Mouse (Mus musculus) lung, embryonic 14.5 days (tissue): ENCODE measurements at regions not wholly inside any gene's neighbourhood (a gene's known extent, or its start where the extent isn't known, plus 50 kb on each side); places are given as distances from the start of the nearest gene placed in this dataset.

Experiments
- ATAC-seq: fragments of 200-750 bp; cut with Nextera tagmentation; 2 replicates; pipeline ENCODE4 v1.8.0; 2017; ENCODE audit warnings: mild to moderate bottlenecking, moderate TSS enrichment, moderate library complexity; ENCODE audit not compliant: insufficient read depth
- DNase-seq: peaks from one replicate; pipeline ENCODE4 v3.0.0-alpha.2; 2015
- H3K27ac ChIP-seq: fragments of 300-500 bp; sonication (generic); 2 replicates; pipeline ENCODE4 v1.5.1; 2014; ENCODE audit warnings: low read depth, mild to moderate bottlenecking, moderate library complexity
- H3K27me3 ChIP-seq: fragments of 300-500 bp; sonication (generic); 2 replicates; pipeline ENCODE4 v1.6.1; 2014; ENCODE audit warnings: low read length, control low read depth; ENCODE audit not compliant: insufficient read depth
- H3K36me3 ChIP-seq: fragments of 300-500 bp; sonication (generic); 2 replicates; pipeline ENCODE4 v1.6.1; 2014; ENCODE audit warnings: control low read depth; ENCODE audit not compliant: insufficient read depth
- H3K4me1 ChIP-seq: fragments of 300-500 bp; sonication (generic); 2 replicates; pipeline ENCODE4 v1.6.1; 2014; ENCODE audit warnings: antibody characterized with exemption, control low read depth; ENCODE audit not compliant: insufficient read depth
- H3K4me2 ChIP-seq: fragments of 300-500 bp; sonication (generic); 2 replicates; pipeline ENCODE4 v1.6.1; 2014; ENCODE audit warnings: mild to moderate bottlenecking
- H3K4me3 ChIP-seq: fragments of 300-500 bp; sonication (generic); 2 replicates; pipeline ENCODE4 v1.5.1; 2014; ENCODE audit warnings: low read depth, low read length
- H3K9ac ChIP-seq: fragments of 300-500 bp; sonication (generic); 2 replicates; pipeline ENCODE4 v1.6.1; 2014
- H3K9me3 ChIP-seq: fragments of 300-500 bp; sonication (generic); 2 replicates; pipeline ENCODE4 v1.6.1; 2016; ENCODE audit warnings: low read depth, low read length, control low read depth
- CTCF ChIP-seq: IDR thresholded peaks from 2 replicates; pipeline ENCODE4 v1.5.1; 2016; ENCODE audit warnings: antibody characterized with exemption, low read depth
- WGBS: fragments of 180-500 bp; shearing (Covaris S2); extraction: QIAGEN DNeasy Blood & Tissue Kit; methylation state at CpG from one replicate; pipeline ENCODE4 v1.1.7; 2014; 5-methylcytosine and 5-hydroxymethylcytosine counted together

DNA sequence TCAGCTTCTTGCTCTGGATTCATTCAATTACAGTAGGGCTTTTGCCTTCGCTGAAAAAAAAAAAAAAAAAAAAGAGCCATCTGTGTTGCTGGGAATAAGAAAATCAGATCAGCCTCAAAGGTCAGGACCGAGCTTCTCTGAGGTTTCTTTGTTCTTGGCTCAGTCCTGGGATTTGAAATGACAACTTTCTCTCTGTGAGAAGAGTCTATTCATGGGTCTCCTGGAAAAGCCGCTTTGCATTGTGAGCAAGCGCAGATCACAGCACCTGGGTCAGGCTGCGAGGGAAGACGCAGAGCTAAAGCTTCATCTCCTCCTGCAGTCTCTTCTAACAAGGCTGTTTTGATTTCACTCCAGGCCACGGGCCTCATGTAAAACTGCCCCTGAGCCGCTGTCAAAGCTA is 125.0 kb upstream of the Mb21d2 start:
- Histone ChIP-seq H3K36me3 (no peaks in the 10 kb centered on the region), H3K9ac (no peak overlapping the region), H3K4me2 (no peak overlapping the region), H3K27ac (no peak overlapping the region), H3K9me3 (no peaks in the 10 kb centered on the region), H3K4me3 (no peak overlapping the region), H3K27me3 (no peaks in the 10 kb centered on the region), H3K4me1 (no peaks in the 10 kb centered on the region)
- no peak for TF ChIP-seq CTCF
- DNase-seq (no peak), ATAC-seq (no peak)
- WGBS = 53% methylated on average over 8 of the region's 8 CpGs

DNA sequence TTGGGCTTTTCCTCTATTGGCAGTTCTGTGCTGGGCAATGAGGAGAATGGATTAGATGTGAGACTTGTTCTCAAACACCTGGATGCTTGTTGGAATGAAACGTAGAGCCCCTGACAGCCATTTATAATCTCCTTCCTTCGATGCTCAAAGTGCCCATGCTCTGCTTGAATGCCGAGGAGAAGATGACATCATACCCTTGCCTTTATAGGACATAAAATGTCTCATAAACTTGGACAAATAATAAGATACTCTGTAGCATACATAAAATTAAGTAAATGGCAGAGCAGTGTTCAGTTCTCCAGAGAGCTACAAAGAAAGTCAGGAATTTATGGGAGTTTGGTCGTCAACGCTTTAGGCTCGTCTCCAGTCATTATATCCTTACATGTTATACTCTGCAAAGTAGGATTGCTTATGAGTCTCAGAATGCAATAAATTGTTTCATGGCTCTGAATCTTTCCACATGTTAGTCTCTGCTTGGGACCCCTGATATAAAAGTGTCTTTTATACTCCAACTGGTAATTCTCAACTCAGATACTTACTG is 117.0 kb upstream of the Mb21d2 start:
- no peak overlapping the region for H3K9ac ChIP-seq
- DNase-seq (no peak), ATAC-seq (no peak)
- no peaks in the 10 kb centered on the region for H3K27me3 ChIP-seq
- no peaks in the 10 kb centered on the region for H3K36me3 ChIP-seq
- H3K4me2 ChIP-seq = no peak overlapping the region
- H3K27ac ChIP-seq = no peak overlapping the region
- H3K9me3 ChIP-seq = no peaks in the 10 kb centered on the region
- 82% methylated on average over 6 of the region's 6 CpGs for WGBS
- no peaks in the 10 kb centered on the region for H3K4me1 ChIP-seq
- no peak overlapping the region for H3K4me3 ChIP-seq
- TF ChIP-seq CTCF = no peak

GRCm38 (mm10) chr16:29035523-29035922 is 106.0 kb upstream of the Mb21d2 start:
- TF ChIP-seq CTCF = no peak
- no peak for ATAC-seq
- Histone ChIP-seq H3K27ac (no peak overlapping the region), H3K27me3 (no peaks in the 10 kb centered on the region), H3K9me3 (no peaks in the 10 kb centered on the region), H3K9ac (no peak overlapping the region), H3K4me2 (no peak overlapping the region), H3K36me3 (no peaks in the 10 kb centered on the region), H3K4me3 (no peak overlapping the region), H3K4me1 (no peaks in the 10 kb centered on the region)
- 78% methylated on average over 5 of the region's 5 CpGs for WGBS
- DNase-seq = no peak

DNA sequence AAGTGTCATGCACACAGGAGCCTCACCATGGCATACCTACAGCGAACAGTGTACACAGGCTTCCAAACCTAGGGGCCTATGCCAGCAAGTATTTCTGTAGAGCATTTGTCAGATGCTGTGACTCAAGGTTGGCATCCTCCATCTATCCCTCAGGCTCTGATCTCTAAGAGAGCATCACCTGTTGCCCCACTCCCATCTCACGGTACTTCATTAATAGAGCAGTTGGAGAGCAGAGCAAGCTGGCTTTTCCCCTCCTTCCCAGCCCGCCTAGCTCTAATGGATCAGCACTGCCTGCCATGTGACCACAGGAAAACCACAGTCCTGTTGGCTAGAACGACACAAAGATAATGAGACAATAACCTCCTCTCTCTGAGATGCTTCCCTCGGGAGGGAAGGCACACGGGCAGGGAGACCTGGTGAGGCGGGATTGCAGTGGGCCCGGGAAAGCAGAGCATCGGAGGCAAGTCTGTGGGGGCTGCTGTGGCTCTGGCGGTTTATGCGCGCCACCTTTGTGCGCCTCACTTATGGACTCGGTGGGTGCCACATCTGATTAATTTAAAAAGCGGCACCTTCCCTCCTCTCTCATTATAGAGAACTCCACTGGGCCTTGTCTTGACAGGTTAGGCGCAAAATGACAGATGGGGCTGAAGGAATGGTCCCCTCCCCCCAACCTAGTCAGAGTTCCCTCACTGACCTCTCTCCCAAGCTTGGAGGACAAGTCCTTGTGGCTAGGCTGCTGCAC is 104.8 kb upstream of the Mb21d2 start:
- WGBS = 43% methylated on average over 16 of the region's 16 CpGs
- H3K4me3 ChIP-seq = no peak overlapping the region
- H3K9me3 ChIP-seq = no peaks in the 10 kb centered on the region
- no peak overlapping the region for H3K27ac ChIP-seq
- TF ChIP-seq CTCF = no peak
- DNase-seq (no peak), ATAC-seq (no peak)
- no peak overlapping the region for H3K9ac ChIP-seq
- H3K36me3 ChIP-seq = no peaks in the 10 kb centered on the region
- H3K27me3 ChIP-seq = no peaks in the 10 kb centered on the region
- H3K4me2 ChIP-seq = no peak overlapping the region
- no peaks in the 10 kb centered on the region for H3K4me1 ChIP-seq

- no peaks in the 10 kb centered on the region for H3K4me1 ChIP-seq
- ATAC-seq (no peak), DNase-seq (peak; percentile 68)
- no peak overlapping the region for H3K27ac ChIP-seq
- peak; percentile 35; the same call in 1 of the 2 replicates for TF ChIP-seq CTCF
- H3K9ac ChIP-seq = no peak overlapping the region
- no peak overlapping the region for H3K4me3 ChIP-seq
- no peaks in the 10 kb centered on the region for H3K36me3 ChIP-seq
- no peaks in the 10 kb centered on the region for H3K27me3 ChIP-seq
- WGBS = 52% methylated on average over 5 of the region's 5 CpGs
- H3K4me2 ChIP-seq = no peak overlapping the region
- no peaks in the 10 kb centered on the region for H3K9me3 ChIP-seq
Measured at GRCm38 (mm10) chr16:29033357-29033756, 103.9 kb upstream of the Mb21d2 start.

DNA sequence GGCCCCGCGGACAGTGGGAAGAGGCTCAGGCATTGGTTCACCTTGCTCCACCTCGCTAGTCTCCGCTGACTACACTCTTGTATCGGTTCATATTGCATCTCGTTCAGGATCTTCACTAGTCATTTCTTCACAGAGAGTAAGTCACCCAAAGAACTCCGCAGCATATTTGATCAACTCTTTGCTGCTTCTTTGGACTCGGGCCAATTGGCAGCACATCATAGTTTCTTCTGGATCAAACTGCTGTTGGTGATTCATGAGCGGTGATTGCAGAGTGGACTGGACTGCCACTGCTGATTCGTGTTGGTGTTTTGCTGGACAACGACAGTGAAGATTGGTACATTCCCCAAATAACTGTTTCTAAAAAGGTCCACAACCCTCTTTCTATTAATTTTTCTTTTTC is 98.4 kb upstream of the Mb21d2 start:
- 69% methylated on average over 11 of the region's 11 CpGs for WGBS
- DNase-seq (peak; percentile 59), ATAC-seq (peak; percentile 41; the same call in 1 of the 2 replicates)
- TF ChIP-seq CTCF = no peak
- H3K9ac ChIP-seq = no peak overlapping the region
- H3K9me3 ChIP-seq = no peaks in the 10 kb centered on the region
- no peak overlapping the region for H3K4me2 ChIP-seq
- H3K4me3 ChIP-seq = no peak overlapping the region
- H3K4me1 ChIP-seq = no peaks in the 10 kb centered on the region
- H3K27ac ChIP-seq = no peak overlapping the region
- H3K27me3 ChIP-seq = no peaks in the 10 kb centered on the region
- H3K36me3 ChIP-seq = no peaks in the 10 kb centered on the region

- Histone ChIP-seq H3K9me3 (no peaks in the 10 kb centered on the region), H3K9ac (no peak overlapping the region), H3K27ac (no peak overlapping the region), H3K4me3 (no peak overlapping the region), H3K4me2 (no peak overlapping the region), H3K27me3 (no peaks in the 10 kb centered on the region), H3K36me3 (no peaks in the 10 kb centered on the region), H3K4me1 (no peaks in the 10 kb centered on the region)
- 74% methylated on average over 9 of the region's 9 CpGs for WGBS
- DNase-seq = peak; percentile 24
- TF ChIP-seq CTCF = no peak
- no peak for ATAC-seq
Measured at GRCm38 (mm10) chr16:29001249-29001648, 71.8 kb upstream of the Mb21d2 start.
